Mouse (Mus musculus): ENCODE results near the gene Hsd17b7.

GRCm38 (mm10) chr1:170009296-170009695 lies 40.3 kb upstream of the Hsd17b7 start:
- TF ChIP-seq CTCF (IDR thresholded peaks at IDR 0.05; ENCODE audit: low read depth) (no peak), EP300 (IDR thresholded peaks at IDR 0.05; ENCODE audit: low read depth) (no peak)

Data from liver, embryonic 14.5 days (tissue).